Mouse (Mus musculus): ENCODE measurements around the gene Zbtb17.
A peak's percentile ranks its signal among the peaks of the same experiment; 100 is the strongest.

Gene Zbtb17

DNA sequence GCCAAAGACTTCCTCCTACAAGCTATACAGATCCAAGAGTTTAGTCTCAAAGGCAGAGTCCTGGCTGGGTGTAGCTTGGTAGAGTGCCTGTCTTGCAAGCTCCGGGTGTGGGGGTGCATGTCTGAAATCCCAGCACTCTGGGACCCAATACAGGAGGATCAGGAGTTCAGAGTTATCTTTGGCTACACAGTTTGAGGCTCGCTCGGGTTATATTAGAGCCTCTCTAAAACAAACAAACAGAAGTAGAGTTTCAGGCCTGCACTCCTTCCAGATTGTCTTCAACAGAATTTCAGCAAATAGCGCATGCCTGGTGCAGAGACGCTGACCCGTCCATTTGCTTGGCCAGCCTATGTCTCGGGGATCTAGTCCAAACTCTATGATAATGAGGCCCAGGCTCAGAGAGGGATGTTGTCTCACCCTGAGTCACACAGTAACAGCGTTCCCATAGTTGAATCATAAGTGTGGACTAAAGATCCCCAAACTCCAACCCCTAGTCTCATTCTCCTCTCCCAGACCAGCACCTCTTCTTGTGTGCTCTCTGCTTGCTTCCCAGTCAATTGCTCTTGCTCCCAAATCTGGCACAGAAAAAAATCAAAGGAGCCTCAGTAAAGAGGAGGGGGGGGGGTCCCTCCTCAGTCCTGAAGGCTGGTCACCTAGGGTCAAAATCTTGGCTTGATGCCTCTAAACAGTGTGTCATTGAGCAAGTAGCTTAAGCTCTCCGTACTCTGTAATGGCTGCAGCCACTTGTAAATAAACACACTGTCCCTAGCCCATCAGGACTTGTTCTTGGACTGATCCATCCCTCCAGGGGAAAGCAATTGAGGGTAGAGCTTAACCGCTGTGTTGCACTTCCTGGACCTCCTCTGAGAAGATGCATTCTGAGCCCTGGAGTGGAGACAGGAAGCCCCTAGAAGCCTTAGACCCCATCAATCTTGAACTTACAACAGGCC, 17.4 kb upstream of the Zbtb17 start:
- DNase-seq, result no peak

DNA sequence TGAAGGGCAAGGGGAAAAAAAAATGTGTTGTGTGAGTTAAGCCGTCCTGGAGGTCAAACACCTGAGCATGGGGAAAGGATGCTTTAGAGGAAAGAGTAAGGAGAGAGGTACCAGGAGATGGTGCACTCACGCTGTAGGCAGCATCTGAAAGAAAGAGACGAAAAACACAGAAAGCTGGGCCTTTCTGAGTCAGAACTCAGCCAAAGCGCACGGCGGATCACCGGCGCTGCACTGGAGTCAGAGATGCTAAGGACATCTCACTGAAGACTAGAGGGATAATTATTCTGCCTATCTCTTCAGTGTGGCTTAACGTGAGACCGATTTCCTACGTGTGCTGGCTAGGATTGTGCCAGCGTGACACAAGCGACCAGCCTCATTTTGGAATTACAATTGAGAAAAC, 16.5 kb upstream of the Zbtb17 start:
- DNase-seq, result no peak

DNA sequence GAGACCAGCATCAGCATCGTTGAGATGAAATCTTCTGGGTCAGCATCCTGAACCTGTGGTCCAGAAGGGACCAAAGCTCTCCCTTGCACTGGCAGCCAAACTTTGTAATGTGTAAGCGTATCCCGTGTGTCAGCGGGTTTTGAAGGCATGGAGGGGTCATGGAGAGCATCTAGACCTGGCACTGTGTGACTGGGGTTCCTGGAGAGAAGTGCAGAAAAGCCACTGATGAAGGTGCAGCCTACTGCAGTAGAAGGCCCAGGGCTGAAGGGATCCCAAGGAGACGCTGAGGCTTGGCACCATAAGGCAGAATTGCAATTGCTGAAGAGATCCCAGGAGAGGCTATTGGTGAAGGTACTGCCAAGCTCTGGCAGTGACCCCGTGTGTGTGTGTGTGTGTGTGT, 15.1 kb upstream of the Zbtb17 start:
- DNase-seq, result no peak

DNA sequence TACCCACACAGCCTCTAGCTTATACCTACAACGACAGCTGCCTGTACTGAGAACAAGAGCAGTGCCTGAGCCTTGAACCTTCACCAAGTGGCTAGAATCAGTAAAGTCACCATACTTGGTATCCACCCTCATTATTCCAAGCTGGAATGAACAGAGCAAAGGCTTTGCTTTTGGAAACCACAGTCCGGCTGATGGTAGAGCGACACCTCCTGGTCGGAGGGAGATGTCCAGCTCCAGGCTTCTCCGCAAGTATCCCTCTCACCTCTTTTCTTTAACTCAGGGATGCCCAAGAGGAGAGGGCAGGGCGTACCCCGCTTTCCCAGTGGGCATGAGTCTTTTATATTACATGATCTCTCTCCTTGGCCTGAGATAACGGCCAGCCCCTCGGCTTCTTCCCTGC, 14.6 kb upstream of the Zbtb17 start:
- no peak for DNase-seq

DNA sequence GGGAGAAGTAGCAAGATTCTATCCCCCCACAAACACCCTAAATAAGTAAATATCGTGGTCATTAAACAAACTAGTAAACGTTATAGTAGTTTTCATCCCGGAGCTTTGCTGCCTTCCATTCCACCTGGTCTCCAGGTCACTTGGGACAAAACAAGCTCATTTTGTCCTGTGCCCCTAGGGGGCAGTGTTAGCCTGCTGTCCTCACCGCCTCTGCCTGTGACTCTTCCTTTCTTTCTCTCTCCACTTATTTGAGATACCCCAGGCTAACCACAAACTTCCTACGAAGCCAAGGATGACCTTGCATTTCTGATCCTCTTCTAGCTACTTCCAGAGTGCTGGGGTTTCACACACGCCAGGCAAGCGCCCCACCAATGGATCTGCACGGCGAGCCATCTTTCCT, 13.5 kb upstream of the Zbtb17 start:
- DNase-seq, result peak; percentile 49

DNA sequence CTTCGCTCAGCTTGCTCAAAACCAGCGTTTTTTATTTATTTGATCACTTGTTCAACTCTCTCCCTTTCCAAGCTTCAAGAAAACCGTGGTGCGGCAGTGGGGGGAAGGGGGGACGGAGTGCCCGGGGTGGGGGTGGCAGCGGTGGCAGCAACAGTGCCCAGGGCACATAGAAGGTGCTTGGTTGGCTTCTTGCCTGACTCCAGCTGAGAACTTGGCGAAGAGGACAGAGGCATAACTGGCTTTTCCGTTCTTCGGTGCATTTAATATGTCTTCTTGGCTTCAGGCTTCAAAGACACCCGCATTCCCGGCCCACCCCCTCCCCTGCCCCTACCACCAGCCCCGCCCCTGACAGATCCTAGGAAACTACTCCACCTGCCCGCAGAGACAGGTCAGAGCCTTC, 11.8 kb upstream of the Zbtb17 start:
- no peak for DNase-seq

DNA sequence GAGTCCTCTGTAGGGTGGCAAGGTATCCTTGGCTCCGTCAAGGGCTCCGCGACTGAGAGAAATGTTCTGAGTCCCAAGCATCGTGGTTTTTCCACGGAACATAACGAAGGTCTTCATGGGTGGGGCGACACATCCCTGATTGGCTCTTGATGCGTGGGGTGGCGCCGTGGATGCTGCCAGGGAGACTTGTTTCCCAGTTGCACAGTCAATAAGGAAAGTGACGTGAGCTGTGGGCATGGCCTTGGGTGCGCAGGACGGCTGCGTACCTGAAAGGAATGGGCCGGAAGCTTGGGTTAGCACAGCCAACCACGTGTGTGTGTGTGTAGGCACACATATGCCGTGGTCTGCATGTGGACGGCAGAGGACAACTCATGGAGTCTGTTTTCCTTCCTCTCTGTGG, 11.3 kb upstream of the Zbtb17 start:
- DNase-seq, result no peak

DNA sequence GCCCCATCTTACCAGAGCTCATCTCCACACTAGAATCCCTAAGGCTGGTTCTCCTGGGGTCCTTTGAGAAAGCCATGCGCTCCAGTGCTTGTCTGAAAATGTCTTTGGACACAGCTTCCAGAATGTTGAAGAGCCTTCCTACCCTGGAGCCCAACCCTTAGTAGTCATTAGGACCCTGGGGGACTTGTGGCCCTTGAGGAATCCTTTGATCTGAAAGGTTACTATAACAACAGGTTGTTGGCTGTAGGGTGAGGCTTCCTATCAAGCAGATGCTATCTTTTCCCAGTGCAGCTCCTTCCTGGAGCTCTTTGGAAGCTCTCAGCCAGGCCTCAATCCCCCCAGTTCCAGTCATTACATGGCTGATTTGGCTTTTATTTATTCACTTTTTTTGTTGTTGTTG, 8.5 kb upstream of the Zbtb17 start, which contains the start of gene Srarp:
Srarp (minus strand) TSS at position 132 of the 400 bp plus-strand sequence.
- DNase-seq, result no peak

DNA sequence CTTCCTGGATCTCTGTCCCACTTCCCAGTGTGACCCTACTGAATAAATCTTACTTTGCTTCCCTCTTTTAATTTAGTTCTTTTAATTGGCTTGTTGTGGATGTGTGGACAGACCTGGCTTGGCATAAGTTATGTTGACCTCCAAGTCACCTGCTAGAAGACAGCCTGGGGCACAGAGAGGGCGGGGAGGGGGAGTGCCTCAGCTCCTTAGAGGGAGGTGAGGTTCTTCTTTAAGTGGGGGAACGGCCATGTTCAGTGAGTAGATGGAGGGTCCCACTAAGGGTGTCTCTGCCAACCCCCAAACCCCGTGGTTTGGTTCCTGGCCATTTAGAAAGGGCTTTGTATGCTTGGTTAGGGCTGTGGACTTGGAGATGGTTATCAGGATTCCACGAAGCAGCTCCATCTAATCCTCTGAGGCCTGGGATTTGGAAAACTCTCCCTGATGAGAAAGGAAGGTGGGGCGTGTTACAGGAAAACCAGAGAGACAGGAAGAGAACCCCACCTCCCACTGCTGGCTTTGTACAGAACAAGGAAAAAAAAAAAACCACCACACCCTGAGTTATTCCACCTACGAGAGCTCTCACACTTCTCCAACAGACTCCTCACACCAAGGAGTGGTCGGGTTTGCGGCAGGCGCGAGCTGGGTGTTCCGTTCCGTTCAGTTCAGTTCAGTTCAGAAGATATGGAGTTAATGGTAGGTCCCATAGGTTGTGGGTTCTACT, 5.2 kb upstream of the Zbtb17 start:
- no peak for DNase-seq

DNA sequence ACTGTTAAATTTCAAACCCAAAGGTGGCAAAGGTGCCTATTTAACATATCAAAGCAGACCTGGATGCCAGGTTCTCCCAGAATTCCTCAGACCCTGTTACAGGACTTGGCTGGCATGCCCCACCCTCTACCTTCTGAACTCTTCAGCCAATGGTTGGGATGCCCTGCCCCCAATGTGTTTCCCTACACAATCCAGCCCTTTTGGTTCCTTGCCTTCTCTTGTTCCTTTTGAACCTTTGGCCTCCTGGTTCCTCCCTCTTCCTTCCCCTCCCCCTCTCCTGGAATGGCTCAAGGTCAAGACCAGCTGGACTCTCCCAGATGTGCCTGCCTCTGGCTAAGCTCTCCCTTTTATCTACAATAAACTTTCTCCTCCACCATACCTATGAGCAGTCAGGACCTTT, 3.6 kb upstream of the Zbtb17 start:
- no peak for DNase-seq

DNA sequence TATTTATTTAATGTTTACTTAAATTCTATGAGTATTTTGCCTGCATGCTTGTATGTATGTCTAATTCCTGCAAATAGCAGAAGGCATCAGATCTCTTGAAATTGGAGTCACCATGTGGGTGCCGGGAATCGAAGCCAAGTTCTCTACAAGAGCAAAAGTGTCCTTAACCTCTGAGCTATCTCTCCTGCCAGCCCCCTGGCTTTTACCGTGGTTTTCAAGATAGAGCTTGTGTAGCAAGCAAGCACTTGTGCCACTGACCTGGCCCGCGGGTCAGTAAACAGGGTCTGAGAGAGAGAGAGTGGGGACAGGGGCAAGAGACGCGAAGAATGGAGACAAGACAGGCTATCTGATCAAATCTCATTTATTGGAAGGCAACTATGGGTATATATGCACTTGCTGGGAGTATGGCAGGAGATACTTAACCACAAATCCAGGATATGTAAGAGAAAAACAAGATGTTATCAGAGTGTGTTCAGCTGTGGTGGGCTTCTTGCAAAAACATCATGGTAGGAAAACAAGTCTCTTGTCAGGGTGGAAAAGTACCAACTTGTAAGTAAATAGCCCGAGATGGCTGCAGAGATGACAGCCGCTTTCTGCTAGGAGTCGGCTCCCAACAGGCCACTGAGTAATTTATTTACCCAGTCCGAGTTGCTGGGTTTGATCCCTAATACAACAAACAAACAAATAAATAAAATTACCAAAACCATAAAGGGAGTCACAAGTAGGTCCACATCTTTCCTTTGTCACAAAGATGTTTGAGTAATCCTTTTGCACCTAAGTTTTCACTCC, 619 bp upstream of the Zbtb17 start:
- no peak for DNase-seq

DNA sequence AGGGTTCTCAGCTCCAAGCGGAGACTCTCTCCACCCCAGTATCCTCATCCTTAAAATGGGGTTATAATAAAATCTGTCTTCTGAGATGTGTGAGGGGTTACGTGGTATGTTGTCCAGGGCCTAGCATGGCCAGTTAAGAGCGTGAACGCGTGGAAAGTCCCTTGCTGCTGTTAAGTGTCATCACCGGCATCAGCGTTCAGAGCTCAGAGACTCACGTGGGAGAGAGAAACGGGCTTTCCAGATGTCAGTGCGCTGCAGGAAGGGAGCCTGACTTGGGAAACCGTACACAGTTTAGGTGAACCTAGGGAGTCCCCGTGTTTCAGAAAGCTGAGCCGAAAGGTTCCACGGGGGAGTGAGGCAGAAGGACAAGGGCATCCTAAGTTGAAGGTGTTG, 870 bp downstream of the Zbtb17 start:
- DNase-seq, result no peak

DNA sequence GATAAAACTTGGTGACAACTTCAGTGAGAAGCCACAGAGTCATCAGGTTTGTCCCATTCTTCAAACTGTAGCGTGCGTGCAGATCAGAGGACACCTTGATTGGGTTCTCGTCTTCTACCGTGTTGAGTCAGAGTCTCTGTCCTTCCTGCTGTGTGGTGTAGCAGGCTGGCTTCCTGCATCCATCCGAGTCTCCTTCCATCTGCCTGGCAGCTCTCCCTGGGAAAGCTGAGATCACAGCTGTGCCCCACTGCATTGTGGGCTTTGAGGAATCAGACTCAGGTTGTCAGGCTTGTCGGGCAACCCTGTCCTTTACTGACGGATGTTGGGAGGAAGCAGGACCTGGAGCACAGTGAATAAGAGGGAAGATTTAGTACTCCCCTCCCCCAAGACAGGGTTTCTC, 1.8 kb downstream of the Zbtb17 start:
- DNase-seq, result no peak

DNA sequence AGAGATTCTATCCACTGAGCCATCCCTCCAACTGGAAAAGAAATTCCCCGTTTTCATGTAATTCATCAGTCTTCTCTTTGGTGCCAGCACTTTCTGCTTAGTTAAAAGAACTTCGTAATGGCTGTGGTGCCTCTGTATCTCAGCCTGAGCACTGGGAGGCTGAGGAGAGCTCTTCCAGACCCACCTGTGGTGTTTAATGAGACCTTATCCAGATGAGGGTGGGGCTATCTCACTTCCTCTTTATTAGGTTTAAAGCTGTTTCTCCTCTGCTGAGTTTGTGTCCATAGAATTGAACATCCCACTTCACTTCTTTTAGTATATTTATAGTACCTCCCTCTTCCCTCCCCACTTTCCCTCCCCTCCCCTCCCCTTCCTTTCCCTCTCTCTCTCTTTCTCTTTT, 6.8 kb downstream of the Zbtb17 start:
- no peak for DNase-seq

DNA sequence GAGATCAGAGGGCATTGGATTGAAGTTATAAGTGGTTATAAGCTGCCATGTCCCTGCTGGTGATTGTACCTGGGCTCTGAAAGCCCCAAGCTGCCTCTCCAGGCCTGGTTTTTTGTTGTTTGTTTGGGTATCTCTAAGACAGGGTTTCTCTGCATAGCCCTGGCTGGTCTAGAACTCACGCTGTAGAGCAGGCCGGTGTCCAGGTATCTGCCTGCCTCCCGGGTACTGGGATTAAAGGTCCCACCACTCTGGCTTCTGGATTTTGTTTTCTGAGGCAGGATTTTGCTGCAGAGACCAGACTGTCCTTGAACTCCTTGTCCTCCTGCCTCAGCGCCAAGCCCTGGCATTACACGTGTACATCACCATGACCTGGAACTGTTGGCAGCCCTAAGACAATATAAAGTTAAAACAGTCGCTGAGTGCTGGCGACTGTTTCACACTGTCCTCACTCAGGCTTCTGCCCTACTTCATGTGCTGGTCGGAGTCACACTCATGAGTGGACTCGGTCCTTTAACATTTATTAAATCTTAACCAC, 7.5 kb downstream of the Zbtb17 start:
- no peak for DNase-seq

DNA sequence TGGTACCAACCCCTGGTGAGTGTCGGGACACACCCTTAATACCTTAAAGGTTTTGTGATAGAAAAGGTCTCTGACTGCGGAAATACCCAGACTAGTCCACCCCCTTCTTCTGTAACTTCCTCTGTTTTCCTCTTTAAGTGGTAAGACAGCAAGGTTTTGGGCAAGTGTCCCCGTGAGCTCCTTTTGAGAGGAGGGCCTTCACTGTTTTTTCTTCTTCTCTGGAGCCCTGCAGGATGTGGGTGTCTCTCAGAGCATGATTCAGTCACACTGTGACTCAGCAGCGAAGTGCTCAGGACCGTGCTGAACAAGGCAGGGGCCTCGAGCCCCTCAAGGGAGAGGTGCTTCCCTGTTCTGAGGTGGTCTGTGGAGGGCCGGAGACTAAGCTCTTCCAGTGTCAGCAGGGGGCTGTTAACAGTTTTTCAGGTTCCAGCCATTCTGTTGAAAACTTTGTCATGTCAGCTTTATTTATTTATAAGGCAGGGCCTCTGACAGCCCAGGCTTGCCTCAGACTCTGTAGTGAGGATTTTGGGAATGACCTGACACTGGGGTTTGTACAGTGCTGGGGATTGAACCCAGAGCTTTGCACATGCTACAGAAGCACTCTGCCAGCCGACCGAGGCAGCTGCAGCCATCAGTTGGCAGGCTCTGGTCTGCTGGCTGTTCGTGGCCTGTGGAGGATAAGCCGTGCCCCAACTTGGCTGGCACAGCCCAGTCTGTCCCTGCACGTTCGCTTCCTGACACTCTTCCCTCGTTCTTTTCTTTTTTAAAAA, 10.3 kb downstream of the Zbtb17 start:
- no peak for DNase-seq

DNA sequence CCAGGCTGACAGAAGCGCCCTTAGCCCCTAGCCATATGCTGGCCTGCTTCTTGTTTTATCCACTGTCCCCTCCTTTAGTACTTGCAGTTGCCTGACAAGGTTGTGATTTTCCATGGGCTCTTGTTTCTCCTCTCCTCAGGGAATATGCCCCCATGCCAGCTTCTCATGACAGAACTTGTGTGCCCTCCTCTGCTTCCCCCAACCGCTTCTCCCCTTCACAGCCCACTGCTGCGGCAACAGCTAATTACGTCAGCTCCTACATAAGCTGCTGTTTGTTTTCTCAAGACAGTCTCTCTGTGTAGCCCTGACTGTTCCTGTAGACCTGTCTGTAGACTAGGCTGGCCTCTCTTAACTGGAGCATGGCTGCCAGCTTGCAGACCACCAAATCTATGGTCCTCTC, 11.1 kb downstream of the Zbtb17 start:
- DNase-seq, result no peak

DNA sequence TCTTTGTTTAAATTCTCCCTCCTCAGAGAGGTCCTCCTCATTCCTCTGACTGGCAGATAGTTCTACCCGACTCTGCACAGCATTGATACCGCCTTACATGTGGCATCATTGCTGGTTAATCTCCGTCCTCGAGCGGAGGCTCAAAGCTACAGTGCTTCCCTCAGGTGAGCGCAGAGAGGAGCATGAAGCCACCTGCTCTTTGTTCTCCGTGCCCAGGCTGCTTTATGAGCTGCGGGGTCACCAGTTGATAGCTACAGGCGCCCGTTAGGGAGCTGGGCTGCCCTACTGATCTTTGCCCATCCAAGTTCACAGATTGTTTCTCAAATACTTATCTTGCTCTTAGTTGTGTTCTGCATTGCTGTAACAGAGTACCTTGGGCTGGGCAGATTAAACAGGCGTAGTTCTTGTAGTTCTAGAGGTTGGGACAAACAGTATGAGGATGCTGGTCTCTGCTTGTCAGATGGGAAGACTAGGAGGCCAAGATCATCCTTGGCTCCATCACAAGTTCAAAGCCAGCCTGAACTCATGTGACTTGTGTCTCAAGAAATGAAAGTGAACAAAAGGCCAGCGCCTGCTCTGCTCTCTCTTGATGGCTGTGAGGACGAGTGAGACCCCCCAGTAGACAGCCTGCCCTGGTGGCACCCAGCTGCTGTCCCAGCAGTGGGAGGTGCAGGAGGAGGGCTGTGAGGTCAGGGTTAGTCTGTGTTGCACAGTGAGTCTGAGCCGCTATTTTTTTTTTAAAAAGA, 11.9 kb downstream of the Zbtb17 start:
- no peak for DNase-seq

DNA sequence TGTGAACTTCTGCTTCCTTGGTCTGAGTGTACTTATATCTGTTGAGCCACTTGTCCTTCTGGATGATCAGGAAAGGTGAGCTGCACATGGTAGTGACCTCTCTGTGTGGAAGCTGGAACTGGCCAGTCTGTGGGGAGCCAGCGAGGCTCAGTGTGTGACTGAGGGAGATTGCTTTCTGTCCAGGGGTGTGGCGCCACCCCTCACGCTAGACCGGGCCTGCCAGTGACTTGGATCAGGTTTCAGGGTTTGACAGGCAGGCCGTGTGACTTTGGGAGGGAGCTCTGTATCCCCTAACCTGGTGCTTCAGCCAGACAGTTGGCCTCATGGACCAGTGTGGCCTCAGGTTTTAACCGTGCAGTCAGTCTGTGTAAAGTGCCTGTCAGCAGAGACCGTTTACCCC, 13.8 kb downstream of the Zbtb17 start:
- no peak for DNase-seq

DNA sequence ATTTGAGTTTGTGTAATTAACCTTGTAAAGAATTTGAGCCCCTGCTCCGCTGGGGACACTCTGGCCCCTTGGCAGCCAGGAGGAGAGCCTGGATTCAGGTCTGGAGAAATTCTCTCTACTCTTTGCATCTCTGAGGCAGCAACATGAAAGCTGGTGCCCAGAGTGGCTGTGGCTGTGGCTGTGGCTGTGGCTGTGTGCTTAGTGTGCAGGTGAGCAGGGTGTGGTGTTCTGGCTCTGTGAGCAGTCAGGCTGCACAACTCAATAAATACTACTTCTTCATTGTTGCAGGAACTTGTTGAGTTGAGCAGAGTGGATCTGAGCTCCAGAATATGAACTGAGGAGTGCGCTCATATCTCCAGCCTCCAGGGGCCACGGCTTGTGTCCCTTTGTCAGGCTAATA, 14.4 kb downstream of the Zbtb17 start:
- DNase-seq, result no peak

DNA sequence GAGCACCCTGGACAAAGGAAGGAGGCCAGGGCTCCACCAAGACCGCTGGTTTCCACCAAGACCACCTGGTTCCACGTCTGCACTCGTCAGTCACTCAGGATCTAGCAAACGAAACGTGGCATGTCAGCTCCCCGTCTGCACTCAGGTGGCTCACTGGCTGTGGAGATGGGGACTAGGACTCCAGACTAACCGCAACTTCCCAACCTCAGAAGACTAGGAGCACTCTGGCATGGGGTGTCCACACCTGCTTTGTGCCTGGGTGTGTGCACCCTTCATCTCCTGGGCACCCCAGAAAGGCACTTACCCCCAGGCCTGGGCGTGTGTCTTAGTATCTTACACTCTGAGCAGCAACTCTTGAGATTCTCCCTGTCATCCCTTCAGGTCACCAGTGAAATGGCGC, 15.3 kb downstream of the Zbtb17 start:
- no peak for DNase-seq

DNA sequence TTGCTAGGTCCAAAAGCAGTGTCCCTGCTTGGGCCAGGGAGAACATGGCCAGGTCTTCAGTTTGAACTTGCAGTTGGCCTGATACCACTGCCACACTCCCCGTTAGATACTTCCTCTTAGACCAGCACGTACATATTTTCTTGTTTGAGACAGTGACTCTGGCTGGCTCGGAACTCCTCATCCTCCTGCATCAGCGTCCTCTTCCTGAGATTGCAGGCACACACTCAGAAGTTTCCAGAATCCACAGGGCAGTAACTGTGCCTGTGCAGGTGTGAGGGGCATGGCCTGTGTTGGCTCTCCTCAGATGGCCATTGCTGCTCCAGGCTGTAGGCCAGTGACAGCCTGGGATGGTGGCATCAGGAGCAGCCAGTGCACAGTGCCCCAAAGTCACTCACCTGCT, 16.0 kb downstream of the Zbtb17 start:
- DNase-seq, result no peak

Data from right cerebral cortex, postnatal 25 days (tissue).